14 mouse cellular contexts compared by ENCODE assay signal in genomic region chr15:95536724-95537123, GRCm38 (mm10). TPM values are rescaled to one million over a fixed set of nuclear protein-coding genes. Genes with fewer than 3 reads are reported as not detected.
DNase-seq lines count a peak whose midpoint lies in the region; ATAC-seq and TF ChIP-seq lines count a peak whose summit lies in the region.
"Had no signal": no experiment of that assay in that cellular context is flagged by ENCODE, and none has a peak within 500 bp of the region (broad histone marks: within the 10 kb centered on the region; RNA-seq: fewer than 3 reads in every experiment).

No protein-coding gene starts in this region.

- H3K4me1 ChIP-seq in midbrain, postnatal 0 days (ENCODE audit: insufficient read depth, low read length), result no peaks in the 10 kb centered on the region
- no peaks in the 10 kb centered on the region for H3K4me1 ChIP-seq in midbrain, embryonic 13.5 days (replicated peaks)
- H3K4me1 ChIP-seq: embryonic facial prominence, embryonic 12.5 days; hindbrain, embryonic 10.5 days; kidney, embryonic 15.5 days; liver, embryonic 13.5 days had no signal

- no peaks in the 10 kb centered on the region for H3K9me3 ChIP-seq in midbrain, postnatal 0 days (ENCODE audit: low read length)
- H3K9me3 ChIP-seq in midbrain, embryonic 13.5 days, result no peaks in the 10 kb centered on the region
- H3K9me3 ChIP-seq: embryonic facial prominence, embryonic 12.5 days; kidney, embryonic 15.5 days had no signal

- no peaks in the 10 kb centered on the region for H3K36me3 ChIP-seq in midbrain, postnatal 0 days (ENCODE audit: insufficient read depth, low read length)
- H3K36me3 ChIP-seq in midbrain, embryonic 13.5 days, result no peaks in the 10 kb centered on the region
- H3K36me3 ChIP-seq: embryonic facial prominence, embryonic 12.5 days; hindbrain, embryonic 10.5 days; kidney, embryonic 15.5 days; liver, embryonic 13.5 days had no signal

- peak; percentile 6 for DNase-seq in gastrocnemius, postnatal 14 days
- no peak for DNase-seq in gastrocnemius, postnatal 25 days
- DNase-seq in midbrain, postnatal 0 days (ENCODE audit: low spot score), result peak; percentile 87
- peak; percentile 81 to 83 for DNase-seq in cerebellum, adult 18-20 months
- DNase-seq in left cerebral cortex, postnatal 25 days (ENCODE audit: low spot score in 2 of 2), result peak; percentile 42 to 55
- DNase-seq in heart, postnatal 10 days, result no peak
- no peak for DNase-seq in kidney, postnatal 36 days
- DNase-seq: liver, embryonic 13.5 days; lung, postnatal 36 days; thymus, postnatal 36 days had no signal

- TF ChIP-seq CTCF in midbrain, postnatal 0 days (IDR thresholded peaks at IDR 0.05), result no peak

- ATAC-seq in midbrain, postnatal 0 days (ENCODE audit: low FRiP score), result no peak
- ATAC-seq in midbrain, embryonic 13.5 days, result no peak

- H3K27ac ChIP-seq in midbrain, postnatal 0 days (ENCODE audit: low read depth, low read length), result no peak overlapping the region
- no peak overlapping the region for H3K27ac ChIP-seq in midbrain, embryonic 13.5 days
- H3K27ac ChIP-seq: embryonic facial prominence, embryonic 12.5 days; hindbrain, embryonic 10.5 days; kidney, embryonic 15.5 days; liver, embryonic 13.5 days had no signal

- intact Hi-C loops in gastrocnemius, postnatal 14 days (cut with DNase I; ENCODE audit: low total_unique reads), result no loop called here
- intact Hi-C loops in left cerebral cortex, postnatal 25 days (cut with DNase I), result loop anchor here (5.0 kb wide), 1 partner anchor 36 kb away; no protein-coding TSS in a partner anchor
- intact Hi-C loops in heart, postnatal 10 days (cut with DNase I), result no loop called here

- H3K9ac ChIP-seq in midbrain, postnatal 0 days (replicated peaks; ENCODE audit: low read length, poor library complexity, severe bottlenecking), result no peak overlapping the region
- no peak overlapping the region for H3K9ac ChIP-seq in midbrain, embryonic 13.5 days (replicated peaks)
- H3K9ac ChIP-seq: embryonic facial prominence, embryonic 12.5 days; kidney, embryonic 15.5 days; liver, embryonic 13.5 days had no signal

- no peak overlapping the region for H3K4me3 ChIP-seq in midbrain, postnatal 0 days (ENCODE audit: low read depth, low read length)
- H3K4me3 ChIP-seq in midbrain, embryonic 13.5 days (replicated peaks), result no peak overlapping the region
- H3K4me3 ChIP-seq: embryonic facial prominence, embryonic 12.5 days; hindbrain, embryonic 10.5 days; kidney, embryonic 15.5 days; liver, embryonic 13.5 days had no signal

- no peaks in the 10 kb centered on the region for H3K27me3 ChIP-seq in midbrain, postnatal 0 days (ENCODE audit: insufficient read depth, low read length)
- no peaks in the 10 kb centered on the region for H3K27me3 ChIP-seq in midbrain, embryonic 13.5 days
- H3K27me3 ChIP-seq: embryonic facial prominence, embryonic 12.5 days; kidney, embryonic 15.5 days; liver, embryonic 13.5 days had no signal

- no peak overlapping the region for H3K4me2 ChIP-seq in midbrain, postnatal 0 days (ENCODE audit: low read depth, low read length, poor library complexity, severe bottlenecking)
- H3K4me2 ChIP-seq in midbrain, embryonic 13.5 days (replicated peaks), result no peak overlapping the region
- H3K4me2 ChIP-seq: embryonic facial prominence, embryonic 12.5 days; kidney, embryonic 15.5 days; liver, embryonic 13.5 days had no signal

- WGBS in midbrain, postnatal 0 days, result 56% methylated on average over 4 of the region's 4 CpGs
- 72% methylated on average over 4 of the region's 4 CpGs for WGBS in midbrain, embryonic 13.5 days

RNA-seq across cellular contexts. Expression of gene Nell2, which starts 8.4 kb away (rescaled TPM):
- total RNA-seq in gastrocnemius, postnatal 14 days (2021), result under 1 TPM; 0.33 to 0.51 TPM
- total RNA-seq in gastrocnemius, postnatal 25 days (2021), result under 1 TPM in 1 of 2 experiments, not detected in 1; 0.20 TPM
- total RNA-seq in midbrain, postnatal 0 days (2014; rRNA removed), result 199 and 218 TPM in 2 replicates
- 178 and 181 TPM in 2 replicates for polyA plus RNA-seq in midbrain, postnatal 0 days (2015; fragmentation: Nextera tagmentation; extraction: Ambion mirVana)
- 153 and 157 TPM in 2 replicates for polyA plus RNA-seq in midbrain, embryonic 13.5 days (2015; fragmentation: Nextera tagmentation; extraction: Ambion mirVana)
- 100 to 1,000 TPM; 502 to 560 TPM for total RNA-seq in left cerebral cortex, postnatal 25 days (2021)
- total RNA-seq in heart, postnatal 10 days (2021), result under 1 TPM in 1 of 2 experiments, not detected in 1; 0.26 TPM

Comparison
In these comparisons a context has a peak if more than half of its experiments do, and no peak if none do; other contexts are left out.
1. DNase-seq: peak in gastrocnemius, postnatal 14 days (single experiment), midbrain, postnatal 0 days (single experiment), cerebellum, adult 18-20 months (2 of 2) and left cerebral cortex, postnatal 25 days (2 of 2); none in gastrocnemius, postnatal 25 days (single experiment), heart, postnatal 10 days (0 of 2) and kidney, postnatal 36 days (0 of 2).
2. RNA of gene Nell2, which starts 8.4 kb away (total RNA-seq): 502 to 560 TPM in left cerebral cortex, postnatal 25 days and 199 to 218 TPM in midbrain, postnatal 0 days; 0.33 to 0.51 TPM in gastrocnemius, postnatal 14 days, 0.26 TPM in heart, postnatal 10 days and 0.20 TPM in gastrocnemius, postnatal 25 days; every median in the first group is over 100 times any median in the second.